Mouse (Mus musculus) lung, embryonic 14.5 days (tissue): ENCODE results near the gene Mrps15. TPM values are rescaled to one million over a fixed set of nuclear protein-coding genes. Genes with fewer than 3 reads are reported as not detected.
A peak's percentile ranks its signal among the peaks of the same experiment; 100 is the strongest.

ENCODE experiments used
- ATAC-seq: fragments of 200-750 bp; cut with Nextera tagmentation; 2 replicates; pipeline ENCODE4 v1.8.0; 2017; ENCODE audit warnings: mild to moderate bottlenecking, moderate TSS enrichment, moderate library complexity; ENCODE audit not compliant: insufficient read depth
- DNase-seq: peaks from one replicate; pipeline ENCODE4 v3.0.0-alpha.2; 2015
- H3K27ac ChIP-seq: fragments of 300-500 bp; sonication (generic); 2 replicates; pipeline ENCODE4 v1.5.1; 2014; ENCODE audit warnings: low read depth, mild to moderate bottlenecking, moderate library complexity
- H3K27me3 ChIP-seq: fragments of 300-500 bp; sonication (generic); 2 replicates; pipeline ENCODE4 v1.6.1; 2014; ENCODE audit warnings: low read length, control low read depth; ENCODE audit not compliant: insufficient read depth
- H3K36me3 ChIP-seq: fragments of 300-500 bp; sonication (generic); 2 replicates; pipeline ENCODE4 v1.6.1; 2014; ENCODE audit warnings: control low read depth; ENCODE audit not compliant: insufficient read depth
- H3K4me1 ChIP-seq: fragments of 300-500 bp; sonication (generic); 2 replicates; pipeline ENCODE4 v1.6.1; 2014; ENCODE audit warnings: antibody characterized with exemption, control low read depth; ENCODE audit not compliant: insufficient read depth
- H3K4me2 ChIP-seq: fragments of 300-500 bp; sonication (generic); 2 replicates; pipeline ENCODE4 v1.6.1; 2014; ENCODE audit warnings: mild to moderate bottlenecking
- H3K4me3 ChIP-seq: fragments of 300-500 bp; sonication (generic); 2 replicates; pipeline ENCODE4 v1.5.1; 2014; ENCODE audit warnings: low read depth, low read length
- H3K9ac ChIP-seq: fragments of 300-500 bp; sonication (generic); 2 replicates; pipeline ENCODE4 v1.6.1; 2014
- H3K9me3 ChIP-seq: fragments of 300-500 bp; sonication (generic); 2 replicates; pipeline ENCODE4 v1.6.1; 2016; ENCODE audit warnings: low read depth, low read length, control low read depth
- CTCF ChIP-seq: IDR thresholded peaks from 2 replicates; pipeline ENCODE4 v1.5.1; 2016; ENCODE audit warnings: antibody characterized with exemption, low read depth
- WGBS: fragments of 180-500 bp; shearing (Covaris S2); extraction: QIAGEN DNeasy Blood & Tissue Kit; methylation state at CpG from one replicate; pipeline ENCODE4 v1.1.7; 2014; 5-methylcytosine and 5-hydroxymethylcytosine counted together
- polyA plus RNA-seq: library from polyadenylated mRNA; unstranded; fragments of >200 nt; fragmentation: Nextera tagmentation; extraction: Ambion mirVana; gene quantifications from 2 replicates; pipeline ENCODE4 v1.2.1, GENCODE M21; 2014

Mrps15 gene
- polyA plus RNA-seq, 1 experiment from 2014 or later: 138 TPM

DNA sequence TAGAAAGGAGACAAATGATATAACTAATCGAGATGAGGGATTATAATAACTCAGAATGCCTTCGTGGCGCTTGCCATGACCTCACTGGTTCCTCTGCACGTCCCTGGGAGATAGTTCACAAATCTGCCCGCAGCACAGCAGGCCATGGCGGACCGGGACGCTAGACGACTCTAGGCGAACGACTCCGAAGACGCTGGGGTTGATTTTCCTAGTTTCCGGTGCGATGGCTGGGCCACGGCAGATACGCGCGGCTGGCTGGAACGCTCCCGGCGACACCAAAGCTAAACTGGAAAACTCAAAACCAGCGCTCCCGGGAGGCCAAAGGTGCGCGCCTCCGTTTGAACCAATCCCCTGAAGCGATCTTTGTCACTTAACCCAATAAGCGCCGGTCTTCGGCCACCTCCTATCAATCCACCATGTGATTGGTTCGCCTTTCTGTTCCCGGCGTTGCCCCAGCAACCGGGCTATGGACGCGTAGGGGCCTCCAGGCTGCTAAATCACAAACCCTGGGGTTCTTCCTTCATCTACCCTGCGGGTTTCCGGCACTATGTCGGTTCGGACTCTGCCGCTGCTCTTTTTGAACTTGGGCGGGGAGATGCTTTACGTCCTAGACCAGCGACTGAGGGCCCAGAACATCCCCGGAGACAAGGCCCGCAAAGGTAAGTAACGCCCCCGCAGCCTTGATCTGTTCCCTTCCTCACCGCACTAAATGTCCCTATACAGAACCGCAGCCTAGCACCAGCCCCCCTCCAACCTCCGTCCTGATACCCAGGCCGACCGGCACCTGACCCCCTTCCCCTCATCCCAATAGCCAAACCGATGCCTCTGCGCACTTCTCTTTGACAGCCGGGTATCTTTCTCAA, 11.6 kb downstream of the Mrps15 start, which contains the start of gene Oscp1:
Gene Oscp1 (plus strand): TSS at position 432 of the 863 bp plus-strand sequence.
- ATAC-seq (peak; percentile 98), DNase-seq (peak; percentile 97)
- Histone ChIP-seq H3K36me3 (peaks cover 25% of the 10 kb centered on the region), H3K27me3 (no peaks in the 10 kb centered on the region), H3K9ac (peak within 1 kb of the TSS; percentile 69), H3K27ac (peak within 1 kb of the TSS; percentile 76), H3K9me3 (no peaks in the 10 kb centered on the region), H3K4me3 (peak within 1 kb of the TSS; percentile 64), H3K4me2 (peak within 1 kb of the TSS; percentile 87), H3K4me1 (no peaks in the 10 kb centered on the region)
- WGBS: under 1% methylated on average over 57 of the region's 57 CpGs
- TF ChIP-seq CTCF: no peak

DNA sequence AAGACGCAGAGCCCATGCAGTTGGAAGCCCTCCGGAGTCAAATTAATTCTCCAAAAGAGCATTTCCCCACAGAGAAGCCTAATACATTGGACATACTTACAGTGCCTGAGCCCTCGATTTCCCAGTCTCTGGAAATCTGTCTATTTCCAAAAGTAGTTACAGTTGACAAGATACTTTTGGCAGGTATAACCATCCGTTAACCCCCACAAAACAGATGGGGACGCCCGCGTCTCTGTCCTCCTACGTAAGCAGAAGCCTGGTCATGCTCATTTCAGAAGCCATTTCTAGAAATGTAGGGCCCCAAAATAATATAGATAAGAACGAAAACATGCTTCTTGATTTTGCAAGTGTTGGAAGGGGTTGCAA, 12.3 kb downstream of the Mrps15 start:
- peak overlapping the region; percentile 64 for H3K4me3 ChIP-seq
- H3K9me3 ChIP-seq: no peaks in the 10 kb centered on the region
- H3K4me1 ChIP-seq: no peaks in the 10 kb centered on the region
- WGBS: 32% methylated on average over 9 of the region's 9 CpGs
- no peaks in the 10 kb centered on the region for H3K27me3 ChIP-seq
- peaks cover 19% of the 10 kb centered on the region for H3K36me3 ChIP-seq
- no peak for TF ChIP-seq CTCF
- peak overlapping the region; percentile 87 for H3K4me2 ChIP-seq
- no peak for DNase-seq
- no peak for ATAC-seq
- H3K9ac ChIP-seq: peak overlapping the region; percentile 69
- no peak overlapping the region for H3K27ac ChIP-seq

DNA sequence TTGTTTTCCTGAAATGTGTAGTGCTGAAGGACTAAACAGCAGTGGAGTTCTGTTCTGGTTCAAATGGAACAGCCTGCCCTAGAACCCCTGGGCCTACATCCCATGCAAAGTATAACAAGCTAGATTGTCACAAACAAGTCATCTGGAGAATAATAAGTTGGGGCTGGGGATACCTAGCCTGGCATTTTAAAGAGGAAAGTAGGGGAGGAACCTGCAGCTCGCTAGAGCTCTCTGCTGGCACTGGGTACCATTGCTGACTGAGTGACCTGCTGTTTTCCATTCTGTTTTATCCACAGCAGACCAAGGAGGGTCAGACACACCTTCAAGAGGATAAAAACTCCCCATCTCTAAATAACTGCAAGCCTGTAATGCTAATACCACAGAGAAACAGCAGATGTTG, 16.1 kb downstream of the Mrps15 start:
- Histone ChIP-seq H3K9me3 (no peaks in the 10 kb centered on the region), H3K4me3 (no peak overlapping the region), H3K9ac (no peak overlapping the region), H3K4me2 (no peak overlapping the region), H3K27ac (no peak overlapping the region), H3K4me1 (no peaks in the 10 kb centered on the region), H3K27me3 (no peaks in the 10 kb centered on the region), H3K36me3 (no peaks in the 10 kb centered on the region)
- ATAC-seq: no peak
- DNase-seq: no peak
- WGBS: 25% methylated on average over 1 of the region's 1 CpGs
- no peak for TF ChIP-seq CTCF

DNA sequence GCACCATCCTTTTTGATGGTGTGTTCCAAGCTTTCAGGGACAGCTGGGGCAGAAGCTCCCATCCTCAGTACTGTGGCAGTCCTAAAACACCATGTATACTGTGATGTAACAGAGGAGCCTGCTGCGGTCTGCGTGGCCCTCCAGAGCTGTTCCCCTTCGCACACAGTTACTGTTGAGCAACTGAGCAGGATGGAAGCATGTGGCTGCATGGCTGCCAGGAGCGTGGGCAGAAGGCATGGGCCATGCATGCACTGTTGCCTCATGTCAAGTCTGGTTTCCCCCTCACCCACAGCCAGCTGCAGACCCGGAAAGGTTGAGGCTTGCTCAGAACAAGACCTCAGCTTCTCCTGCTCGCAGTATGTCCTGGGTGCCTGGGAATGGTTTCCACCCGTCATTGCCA, 18.5 kb downstream of the Mrps15 start:
- Histone ChIP-seq H3K9ac (no peak overlapping the region), H3K4me2 (no peak overlapping the region), H3K4me1 (no peaks in the 10 kb centered on the region), H3K9me3 (no peaks in the 10 kb centered on the region), H3K36me3 (no peaks in the 10 kb centered on the region), H3K4me3 (no peak overlapping the region), H3K27ac (no peak overlapping the region), H3K27me3 (no peaks in the 10 kb centered on the region)
- DNase-seq: no peak
- TF ChIP-seq CTCF: no peak
- WGBS: 84% methylated on average over 7 of the region's 7 CpGs
- ATAC-seq: no peak

DNA sequence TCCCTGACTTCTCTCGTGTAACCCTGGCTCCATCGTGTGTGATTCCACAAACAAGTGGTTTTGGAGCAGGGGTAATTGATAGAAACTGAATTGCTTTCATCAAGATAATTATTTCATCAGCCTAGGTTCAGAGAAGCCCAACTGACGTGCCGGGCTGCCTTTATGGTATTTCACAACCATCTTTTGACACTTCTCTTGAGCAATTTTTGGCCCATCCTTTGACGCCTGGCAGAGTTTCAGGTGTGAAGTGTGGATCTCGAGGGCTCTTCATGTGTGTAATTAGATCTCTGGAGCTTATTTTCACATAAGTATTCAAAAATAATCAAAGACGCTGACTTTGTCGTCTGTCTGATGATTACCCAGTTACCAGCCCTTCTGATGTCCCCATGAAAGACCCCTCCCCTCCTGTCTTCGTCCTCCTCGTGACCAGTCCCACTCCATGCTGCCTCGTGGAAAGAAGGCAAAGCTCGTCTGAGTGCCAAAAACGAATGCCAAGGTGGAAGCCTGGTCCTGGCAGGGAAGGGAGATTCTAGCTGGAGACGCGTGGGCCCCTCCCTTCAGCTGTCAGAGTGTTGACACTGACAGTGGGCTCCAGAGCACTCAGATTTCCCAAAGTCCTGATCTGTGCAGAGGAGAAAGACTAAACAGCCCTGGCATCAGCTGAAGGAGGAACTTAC, 20.8 kb downstream of the Mrps15 start:
- H3K9ac ChIP-seq: no peak overlapping the region
- no peak overlapping the region for H3K4me2 ChIP-seq
- no peak for TF ChIP-seq CTCF
- DNase-seq: peak; percentile 4
- H3K36me3 ChIP-seq: no peaks in the 10 kb centered on the region
- H3K4me1 ChIP-seq: no peaks in the 10 kb centered on the region
- H3K4me3 ChIP-seq: no peak overlapping the region
- no peak for ATAC-seq
- no peaks in the 10 kb centered on the region for H3K27me3 ChIP-seq
- WGBS: 57% methylated on average over 15 of the region's 15 CpGs
- no peak overlapping the region for H3K27ac ChIP-seq
- no peaks in the 10 kb centered on the region for H3K9me3 ChIP-seq

DNA sequence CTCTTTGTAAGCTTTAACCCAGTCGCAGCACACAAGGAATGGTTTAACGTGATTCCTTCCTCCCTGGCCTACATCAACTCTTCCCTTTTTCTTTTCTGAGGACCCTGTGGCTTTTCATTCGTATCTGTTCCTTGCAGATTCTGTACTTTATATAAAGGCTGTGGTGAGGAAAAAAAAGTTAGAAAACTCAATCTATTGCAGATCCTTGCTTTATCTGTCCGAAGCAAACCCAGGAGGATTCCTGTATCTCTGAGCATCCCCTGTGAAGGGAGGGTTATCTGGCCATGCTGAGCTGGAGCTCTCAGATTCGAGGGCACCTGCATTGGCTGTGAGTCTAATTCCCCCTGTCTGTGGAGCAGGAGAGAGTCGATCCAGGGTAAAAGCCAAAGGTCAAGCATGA, 22.1 kb downstream of the Mrps15 start:
- TF ChIP-seq CTCF: no peak
- Histone ChIP-seq H3K4me3 (no peak overlapping the region), H3K9me3 (no peaks in the 10 kb centered on the region), H3K27ac (no peak overlapping the region), H3K9ac (no peak overlapping the region), H3K4me1 (no peaks in the 10 kb centered on the region), H3K27me3 (no peaks in the 10 kb centered on the region), H3K36me3 (no peaks in the 10 kb centered on the region), H3K4me2 (no peak overlapping the region)
- no peak for DNase-seq
- 80% methylated on average over 6 of the region's 6 CpGs for WGBS
- ATAC-seq: no peak

DNA sequence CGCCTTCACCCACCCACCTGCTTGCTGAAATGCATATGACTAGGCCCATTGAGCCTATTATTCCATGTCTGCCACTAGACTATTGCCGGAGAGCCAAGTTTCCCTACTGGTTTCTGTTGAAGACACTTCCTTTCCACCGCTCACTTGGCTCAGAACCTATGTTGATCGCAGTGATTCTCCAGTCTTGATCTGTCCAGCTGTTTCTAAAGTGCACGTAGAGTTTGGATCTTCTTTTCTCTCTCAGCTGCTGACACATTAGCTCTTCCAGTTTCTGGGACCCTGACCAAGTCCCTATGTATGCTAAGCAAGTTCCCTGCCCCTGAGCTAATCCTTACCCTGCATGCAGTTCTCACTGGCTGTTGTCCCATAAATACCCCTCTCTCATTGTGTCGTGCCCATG, 31.1 kb downstream of the Mrps15 start:
- TF ChIP-seq CTCF: no peak
- DNase-seq: peak; percentile 7
- H3K27ac ChIP-seq: no peak overlapping the region
- H3K27me3 ChIP-seq: no peaks in the 10 kb centered on the region
- WGBS: 75% methylated on average over 6 of the region's 6 CpGs
- H3K4me3 ChIP-seq: no peak overlapping the region
- H3K36me3 ChIP-seq: no peaks in the 10 kb centered on the region
- H3K4me2 ChIP-seq: no peak overlapping the region
- no peaks in the 10 kb centered on the region for H3K4me1 ChIP-seq
- no peak for ATAC-seq
- no peaks in the 10 kb centered on the region for H3K9me3 ChIP-seq
- H3K9ac ChIP-seq: no peak overlapping the region
